Mouse (Mus musculus) urinary bladder, postnatal 14 days (tissue): ENCODE measurements at regions not wholly inside any gene's neighbourhood (a gene's known extent, or its start where the extent isn't known, plus 50 kb on each side); places are given as distances from the start of the nearest gene placed in this dataset.
"Not testable (repeated sequence)": the region's sequence is repeated elsewhere in the genome, so short reads cannot be mapped to it uniquely, and the experiment has no call there.

Source experiments
- DNase-seq: peaks from one replicate; pipeline ENCODE4 v3.0.0; 2021; ENCODE audit warnings: low spot score

DNA sequence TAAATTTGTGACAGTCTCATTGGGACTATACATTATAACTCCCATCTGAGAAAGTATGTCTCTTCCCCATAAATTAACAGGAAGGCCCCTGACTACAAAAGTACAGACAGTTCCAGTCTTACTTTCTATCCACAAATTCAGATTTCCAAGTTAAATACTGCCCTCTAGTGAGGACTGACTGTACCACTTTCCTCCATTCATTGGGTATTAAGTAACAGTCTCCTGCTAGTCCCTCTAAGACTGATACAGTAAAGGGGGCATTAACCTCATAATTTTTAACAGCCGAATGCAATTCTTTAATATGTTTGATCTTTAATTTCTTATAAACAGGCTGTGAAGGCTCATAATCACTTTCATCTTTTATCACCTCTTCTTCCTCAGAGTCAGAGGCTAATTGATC, 131.0 kb upstream of the Adcyap1 start:
- not testable (repeated sequence) for DNase-seq

DNA sequence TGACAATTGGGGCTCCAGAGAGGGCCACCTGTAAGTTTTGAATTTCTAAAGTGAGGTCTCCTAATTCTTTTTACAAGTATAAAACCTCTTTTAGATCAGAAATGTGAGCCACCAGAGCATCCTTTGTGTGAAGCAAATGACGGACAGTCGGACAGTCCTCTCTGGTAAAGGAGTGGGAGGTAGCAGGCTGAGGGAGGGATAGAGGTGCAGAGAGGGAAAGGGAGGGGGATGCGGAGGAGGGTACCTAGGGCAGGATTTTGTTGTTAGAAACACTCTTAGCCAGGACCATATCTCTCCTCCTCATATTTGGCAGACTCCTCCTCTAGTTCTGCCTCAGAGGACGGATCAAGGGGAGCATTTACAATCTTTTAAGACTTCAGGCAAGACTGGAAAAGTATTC, 130.3 kb upstream of the Adcyap1 start:
- DNase-seq = no peak

GRCm38 (mm10) chr17:93084048-93084447, 114.8 kb upstream of the Adcyap1 start:
- no peak for DNase-seq

- DNase-seq = no peak
Observed at GRCm38 (mm10) chr17:93104516-93104915, 94.3 kb upstream of the Adcyap1 start.

GRCm38 (mm10) chr17:93140003-93140402, 58.8 kb upstream of the Adcyap1 start:
- no peak for DNase-seq

GRCm38 (mm10) chr17:93141125-93141524, 57.7 kb upstream of the Adcyap1 start:
- peak; percentile 4 for DNase-seq
